Mouse (Mus musculus) CH12.LX (cell line): ENCODE measurements around the gene Dennd6a. TPM values are rescaled to one million over a fixed set of nuclear protein-coding genes. Genes with fewer than 3 reads are reported as not detected.

Source experiments
- DNase-seq: peaks from one replicate; pipeline ENCODE4 v3.0.0-alpha.2; 2013; ENCODE audit errors: extremely low read depth
- H3K27ac ChIP-seq: 2 replicates; pipeline ENCODE4 v1.5.1; 2012; ENCODE audit warnings: low read depth, mild to moderate bottlenecking, control low read depth, moderate library complexity; ENCODE audit not compliant: insufficient read depth
- H3K27me3 ChIP-seq: replicated peaks from 2 replicates; pipeline ENCODE3; 2012; ENCODE audit warnings: inconsistent platforms
- H3K36me3 ChIP-seq, 2 experiments: replicated peaks in 1 of 2; 2 replicates each; pipeline versions ENCODE3 to v1.6.1; 2012; ENCODE audit warnings: inconsistent platforms in 1 of 2, low read length in 1 of 2, mild to moderate bottlenecking in 1 of 2, mixed read lengths in 1 of 2, moderate library complexity in 1 of 2; ENCODE audit not compliant: control insufficient read depth in 1 of 2, insufficient read depth in 1 of 2
- H3K4me1 ChIP-seq, 2 experiments: 2 replicates each; pipeline ENCODE4 v1.6.1; 2012; ENCODE audit warnings: inconsistent platforms in 1 of 2, moderate library complexity in 1 of 2; ENCODE audit not compliant: insufficient read depth in 2 of 2, control insufficient read depth in 1 of 2
- H3K4me2 ChIP-seq: 2 replicates; pipeline ENCODE4 v1.6.1; 2012; ENCODE audit warnings: low read depth, mild to moderate bottlenecking, control low read depth; ENCODE audit not compliant: poor library complexity, insufficient read depth, severe bottlenecking
- H3K4me3 ChIP-seq, 3 experiments: fragments of 150-350 bp in 1 of 3; sonication (generic) in 1 of 3; replicated peaks in 1 of 3; 2 replicates each; pipeline versions ENCODE3 to v1.5.1; 2011 to 2012; ENCODE audit warnings: low read depth in 2 of 3, low read length in 2 of 3, mild to moderate bottlenecking in 2 of 3, moderate library complexity in 2 of 3, control low read depth in 1 of 3, improper control_type of control experiment in 1 of 3, inconsistent platforms in 1 of 3, mixed read lengths in 1 of 3; ENCODE audit not compliant: poor library complexity in 1 of 3
- H3K79me2 ChIP-seq: replicated peaks from 2 replicates; pipeline ENCODE4 v1.6.1; 2012; ENCODE audit warnings: mild to moderate bottlenecking, moderate library complexity; ENCODE audit not compliant: control insufficient read depth, poor library complexity, insufficient read depth, severe bottlenecking; ENCODE audit errors: extremely low read depth
- H3K9ac ChIP-seq: 2 replicates; pipeline ENCODE4 v1.6.1; 2012; ENCODE audit warnings: low read depth, mild to moderate bottlenecking, control low read depth, moderate library complexity; ENCODE audit not compliant: insufficient read depth
- H3K9me3 ChIP-seq: replicated peaks from 2 replicates; pipeline ENCODE3; 2012; ENCODE audit warnings: low read length, inconsistent platforms, mixed read lengths
- BHLHE40 ChIP-seq: IDR thresholded peaks from 2 replicates; pipeline ENCODE4 v1.6.1; 2011; ENCODE audit warnings: mild to moderate bottlenecking, low read depth, low read length, improper control_type of control experiment
- CHD2 ChIP-seq: IDR thresholded peaks from 2 replicates; pipeline ENCODE4 v1.6.1; 2011; ENCODE audit warnings: low read length, improper control_type of control experiment
- CTCF ChIP-seq, 2 experiments: IDR thresholded peaks in 1 of 2; conservative IDR thresholded peaks in 1 of 2; 2 replicates each; pipeline ENCODE4 v1.5.1; 2011 to 2012; ENCODE audit warnings: low read depth in 2 of 2, low read length in 2 of 2, improper control_type of control experiment in 1 of 2, inconsistent platforms in 1 of 2, mild to moderate bottlenecking in 1 of 2, moderate library complexity in 1 of 2
- E2F4 ChIP-seq: IDR thresholded peaks from 2 replicates; pipeline ENCODE4 v1.6.1; 2011; ENCODE audit warnings: low read depth, low read length, improper control_type of control experiment; ENCODE audit not compliant: insufficient replicate concordance
- ELF1 ChIP-seq: IDR thresholded peaks from 2 replicates; pipeline ENCODE4 v1.6.1; 2014; ENCODE audit warnings: low read depth, mild to moderate bottlenecking, inconsistent platforms, low read length, improper control_type of control experiment
- EP300 ChIP-seq: IDR thresholded peaks from 2 replicates; pipeline ENCODE4 v1.6.1; 2011; ENCODE audit warnings: low read length, improper control_type of control experiment
- ETS1 ChIP-seq: conservative IDR thresholded peaks from 2 replicates; pipeline ENCODE4 v1.6.1; 2012; ENCODE audit warnings: low read depth, mild to moderate bottlenecking, inconsistent platforms, low read length, improper control_type of control experiment, moderate library complexity
- IRF4 ChIP-seq: IDR thresholded peaks from 2 replicates; pipeline ENCODE4 v1.6.1; 2014; ENCODE audit warnings: low read depth, mild to moderate bottlenecking, inconsistent platforms, low read length, improper control_type of control experiment
- KAT2A ChIP-seq: IDR thresholded peaks from 2 replicates; pipeline ENCODE4 v1.6.1; 2012; ENCODE audit warnings: low read length, improper control_type of control experiment, inconsistent platforms; ENCODE audit not compliant: insufficient replicate concordance
- MAZ ChIP-seq: IDR thresholded peaks from 2 replicates; pipeline ENCODE4 v1.6.1; 2012; ENCODE audit warnings: low read depth, mild to moderate bottlenecking, inconsistent platforms, low read length, improper control_type of control experiment, moderate library complexity
- MYC ChIP-seq: IDR thresholded peaks from 2 replicates; pipeline ENCODE4 v1.6.1; 2011; ENCODE audit warnings: low read depth, mild to moderate bottlenecking, improper control_type of control experiment, low read length
- NELFE ChIP-seq: IDR thresholded peaks from 2 replicates; pipeline ENCODE4 v1.6.1; 2011; ENCODE audit warnings: low read depth, low read length, improper control_type of control experiment
- NRF1 ChIP-seq: IDR thresholded peaks from 2 replicates; pipeline ENCODE4 v1.6.1; 2014; ENCODE audit warnings: low read depth, mild to moderate bottlenecking, inconsistent platforms, low read length, improper control_type of control experiment, moderate library complexity
- RAD21 ChIP-seq: IDR thresholded peaks from 2 replicates; pipeline ENCODE4 v1.6.1; 2011; ENCODE audit warnings: low read depth, mild to moderate bottlenecking, low read length, improper control_type of control experiment, moderate library complexity
- SIN3A ChIP-seq: IDR thresholded peaks from 2 replicates; pipeline ENCODE4 v1.6.1; 2012; ENCODE audit warnings: low read length, improper control_type of control experiment, inconsistent platforms
- SMC3 ChIP-seq: IDR thresholded peaks from 2 replicates; pipeline ENCODE4 v1.6.1; 2011; ENCODE audit warnings: low read depth, low read length, improper control_type of control experiment
- TBP ChIP-seq: conservative IDR thresholded peaks from 2 replicates; pipeline ENCODE4 v1.6.1; 2011; ENCODE audit warnings: low read depth, low read length, improper control_type of control experiment
- TCF12 ChIP-seq: IDR thresholded peaks from 2 replicates; pipeline ENCODE4 v1.6.1; 2014; ENCODE audit warnings: low read depth, mild to moderate bottlenecking, inconsistent platforms, low read length, improper control_type of control experiment
- USF1 ChIP-seq: IDR thresholded peaks from 2 replicates; pipeline ENCODE4 v1.6.1; 2014; ENCODE audit warnings: low read depth, mild to moderate bottlenecking, inconsistent platforms, low read length, improper control_type of control experiment
- USF2 ChIP-seq: conservative IDR thresholded peaks from 2 replicates; pipeline ENCODE4 v1.6.1; 2011; ENCODE audit warnings: low read depth, low read length, improper control_type of control experiment
- ZC3H11A ChIP-seq: IDR thresholded peaks from 2 replicates; pipeline ENCODE4 v1.6.1; 2012; ENCODE audit warnings: low read depth, mild to moderate bottlenecking, inconsistent platforms, low read length, improper control_type of control experiment
- ZMIZ1 ChIP-seq: IDR thresholded peaks from 2 replicates; pipeline ENCODE4 v1.6.1; 2012; ENCODE audit warnings: low read depth, mild to moderate bottlenecking, inconsistent platforms, low read length, improper control_type of control experiment
- dilution Hi-C: fragments of 300-500 bp; cut with MboI; formaldehyde crosslinking; loops from 2 replicates; pipeline ENCODE4 v1.14.3; 2020; ENCODE audit warnings: low sequenced_read_pairs; ENCODE audit not compliant: extremely low pct_unique_long_range_greater_than_20kb, extremely low pct_ligation_motif_present
- in situ Hi-C: fragments of 300-500 bp; cut with MboI; formaldehyde crosslinking; loops from 3 replicates; pipeline ENCODE4 v1.14.3; 2019; ENCODE audit warnings: low sequenced_read_pairs, low pct_ligation_motif_present, low pct_unique_long_range_greater_than_20kb, mixed read lengths
- polyA plus RNA-seq: library from polyadenylated mRNA; unstranded; fragments of >175 nt; gene quantifications from 2 replicates; pipeline ENCODE4 v1.2.1, GENCODE M21; 2012; ENCODE audit warnings: low read depth; ENCODE audit not compliant: insufficient read length
- total RNA-seq, 2 experiments: library from RNA; depleted of rRNA; stranded (reverse); fragments of 300-350 nt in 1 of 2; fragments of >200 nt in 1 of 2; gene quantifications; 2 replicates each; pipeline ENCODE4 v1.2.3; 2012 to 2014

The Dennd6a gene
- total and polyA plus RNA-seq, 3 experiments = 6.5 to 22.9 (median 13.0) TPM

DNA sequence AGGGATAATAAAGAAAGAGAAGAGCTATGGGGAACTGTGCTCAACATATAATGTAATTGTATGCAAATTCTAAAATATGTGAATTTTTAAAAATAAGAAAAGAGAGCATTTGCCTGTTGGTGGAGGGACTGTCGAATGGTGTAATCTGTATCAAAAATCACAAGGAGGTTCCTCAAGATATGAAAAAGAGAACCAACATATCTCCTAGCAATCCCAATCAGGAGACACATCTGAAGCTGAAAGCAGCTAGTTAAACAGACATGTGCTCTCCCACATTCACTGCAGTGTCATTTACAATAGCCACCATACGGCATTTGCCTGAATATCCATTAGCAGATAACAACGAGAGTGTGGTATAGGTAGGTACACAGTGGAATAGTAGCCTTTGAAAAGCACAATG lies 20.8 kb upstream of the Dennd6a start:
- DNase-seq = no peak
- Histone ChIP-seq H3K4me1 (no peaks in the 10 kb centered on the region), H3K27me3 (no peaks in the 10 kb centered on the region), H3K9me3 (peaks cover 5% of the 10 kb centered on the region), H3K4me2 (no peak overlapping the region), H3K27ac (no peak overlapping the region), H3K4me3 (no peak overlapping the region), H3K9ac (no peak overlapping the region), H3K79me2 (no peaks in the 10 kb centered on the region), H3K36me3 (no peaks in the 10 kb centered on the region)
- dilution Hi-C loops (no loop called here), in situ Hi-C loops (no loop called here)
- TF ChIP-seq BHLHE40 = no peak
- no peak for TF ChIP-seq ZMIZ1
- TF ChIP-seq MYC = no peak
- TF ChIP-seq NRF1 = no peak
- no peak for TF ChIP-seq ETS1
- no peak for TF ChIP-seq E2F4
- TF ChIP-seq ZC3H11A = no peak
- TF ChIP-seq IRF4 = no peak
- no peak for TF ChIP-seq EP300
- TF ChIP-seq CTCF (conservative IDR thresholded peaks at IDR 0.05 in 1 of 2, IDR thresholded peaks at IDR 0.05 in 1 of 2; ENCODE audit: low read depth in 2 of 2, low read length in 2 of 2) = no peak
- no peak for TF ChIP-seq CHD2
- TF ChIP-seq SMC3 = no peak
- no peak for TF ChIP-seq USF2
- no peak for TF ChIP-seq TCF12
- TF ChIP-seq TBP = no peak
- TF ChIP-seq RAD21 = no peak
- TF ChIP-seq MAZ = no peak

DNA sequence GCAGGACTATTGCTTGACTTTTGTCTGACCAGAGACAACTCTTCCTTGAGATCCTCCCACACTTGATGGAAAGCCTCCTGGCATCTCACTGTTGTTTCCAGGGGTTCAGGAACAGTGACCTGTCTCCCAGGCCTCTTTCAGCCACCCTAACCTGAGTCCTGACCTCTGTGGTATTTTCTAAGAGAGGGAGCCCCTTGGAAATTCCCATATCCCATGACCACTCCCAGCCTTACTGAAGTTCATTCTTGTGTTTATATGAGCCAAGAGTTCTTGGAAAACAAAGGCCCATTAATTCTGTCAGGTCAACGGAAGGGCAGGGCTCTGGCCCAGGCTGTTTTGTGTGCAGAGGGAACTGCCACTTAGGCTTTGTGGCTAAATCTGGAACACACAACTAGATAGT lies 16.1 kb upstream of the Dennd6a start:
- Histone ChIP-seq H3K9me3 (peaks cover 15% of the 10 kb centered on the region), H3K27ac (no peak overlapping the region), H3K4me1 (no peaks in the 10 kb centered on the region), H3K4me3 (no peak overlapping the region), H3K36me3 (no peaks in the 10 kb centered on the region), H3K79me2 (no peaks in the 10 kb centered on the region), H3K9ac (no peak overlapping the region), H3K4me2 (no peak overlapping the region), H3K27me3 (no peaks in the 10 kb centered on the region)
- no peak for DNase-seq
- dilution Hi-C loops = no loop called here
- in situ Hi-C loops = no loop called here
- no peak for TF ChIP-seq USF1
- no peak for TF ChIP-seq SIN3A
- no peak for TF ChIP-seq ELF1
- TF ChIP-seq KAT2A = no peak
- TF ChIP-seq NELFE = no peak
- no peak for TF ChIP-seq CTCF (conservative IDR thresholded peaks at IDR 0.05 in 1 of 2, IDR thresholded peaks at IDR 0.05 in 1 of 2; ENCODE audit: low read depth in 2 of 2, low read length in 2 of 2)
